Mouse (Mus musculus) intestine, embryonic 14.5 days (tissue): ENCODE data around the gene Thap2. TPM values are rescaled to one million over a fixed set of nuclear protein-coding genes. Genes with fewer than 3 reads are reported as not detected.
A peak's percentile ranks its signal among the peaks of the same experiment; 100 is the strongest.

Source experiments
- ATAC-seq: fragments of 200-750 bp; cut with Nextera tagmentation; replicated peaks from 2 replicates; pipeline ENCODE4 v1.8.0; 2017; ENCODE audit warnings: low read depth, moderate number of reproducible peaks, moderate TSS enrichment, moderate library complexity; ENCODE audit not compliant: low FRiP score, low TSS enrichment
- DNase-seq: peaks from one replicate; pipeline ENCODE4 v3.0.0-alpha.2; 2018; ENCODE audit warnings: low spot score
- H3K27ac ChIP-seq: fragments of 300-500 bp; sonication (generic); 2 replicates; pipeline ENCODE4 v1.5.1; 2014; ENCODE audit warnings: low read depth, mild to moderate bottlenecking, control low read depth
- H3K27me3 ChIP-seq: fragments of 300-500 bp; sonication (generic); replicated peaks from 2 replicates; pipeline ENCODE4 v1.6.1; 2014; ENCODE audit warnings: low read length, control low read depth; ENCODE audit not compliant: control insufficient read depth, insufficient read depth
- H3K36me3 ChIP-seq: fragments of 300-500 bp; sonication (generic); 2 replicates; pipeline ENCODE4 v1.6.1; 2014; ENCODE audit warnings: low read length, control low read depth; ENCODE audit not compliant: control insufficient read depth, insufficient read depth
- H3K4me1 ChIP-seq: fragments of 300-500 bp; sonication (generic); replicated peaks from 2 replicates; pipeline ENCODE4 v1.6.1; 2014; ENCODE audit warnings: low read length, control low read depth, mixed read lengths; ENCODE audit not compliant: control insufficient read depth, insufficient read depth
- H3K4me2 ChIP-seq: fragments of 300-500 bp; sonication (generic); 2 replicates; pipeline ENCODE4 v1.6.1; 2014; ENCODE audit warnings: low read length
- H3K4me3 ChIP-seq: fragments of 300-500 bp; sonication (generic); 2 replicates; pipeline ENCODE4 v1.5.1; 2014; ENCODE audit warnings: low read depth, low read length, control low read depth, mixed read lengths
- H3K9ac ChIP-seq: fragments of 300-500 bp; sonication (generic); 2 replicates; pipeline ENCODE4 v1.6.1; 2014; ENCODE audit warnings: mild to moderate bottlenecking, low read length
- H3K9me3 ChIP-seq: fragments of 300-500 bp; sonication (generic); 2 replicates; pipeline ENCODE4 v1.6.1; 2016; ENCODE audit warnings: low read length, control low read depth; ENCODE audit not compliant: control insufficient read depth
- WGBS: fragments of 180-500 bp; shearing (Covaris S2); extraction: QIAGEN DNeasy Blood & Tissue Kit; methylation state at CpG from one replicate; pipeline ENCODE4 v1.1.7; 2014; 5-methylcytosine and 5-hydroxymethylcytosine counted together
- polyA plus RNA-seq: library from polyadenylated mRNA; unstranded; fragments of >200 nt; fragmentation: Nextera tagmentation; extraction: Ambion mirVana; gene quantifications from 2 replicates; pipeline ENCODE4 v1.2.1, GENCODE M21; 2014

Thap2 gene
- 17.5 and 20.3 TPM in 2 replicates for polyA plus RNA-seq

DNA sequence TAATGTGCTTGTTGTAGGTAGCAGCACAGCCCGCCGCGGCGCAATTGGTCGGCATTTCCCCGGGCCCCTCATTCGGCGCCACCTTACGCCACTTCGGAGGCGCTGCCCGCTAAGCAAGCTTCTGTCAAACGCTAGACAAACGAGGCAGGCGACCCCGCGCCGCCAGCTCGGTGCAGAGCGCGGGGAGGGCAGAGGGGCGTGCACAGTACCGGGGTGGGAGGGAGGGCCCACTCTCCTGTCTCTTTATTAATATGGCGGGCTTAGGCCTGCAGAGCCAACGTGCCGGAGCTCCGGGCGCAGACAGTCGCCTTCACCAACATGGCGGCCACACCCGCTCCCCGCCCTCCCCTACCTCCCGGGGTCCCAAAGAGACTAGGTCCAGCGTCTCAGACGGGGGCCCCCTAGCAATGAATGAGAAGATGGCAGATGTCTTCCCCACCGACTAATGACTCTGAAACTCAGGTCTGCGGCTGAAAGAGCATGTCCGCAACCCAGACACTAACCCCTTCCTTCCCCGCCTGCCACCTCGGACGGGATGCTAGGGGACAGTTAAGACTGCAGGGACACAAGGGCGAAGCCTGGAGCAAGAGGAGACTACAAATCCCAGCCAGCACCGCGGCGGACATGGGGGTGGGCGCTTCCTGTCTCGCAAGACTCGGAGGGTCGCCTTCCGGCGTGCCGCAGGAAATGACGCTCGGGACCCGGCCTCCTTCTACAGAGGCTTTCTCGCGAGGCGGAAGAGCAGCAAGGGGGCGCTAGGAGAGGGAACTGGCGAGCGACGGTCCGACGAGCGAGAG is at the start of gene Thap2, which contains the start of gene Zfc3h1:
Gene Thap2, minus strand, starts transcription at position 223 of the 797 bp plus-strand sequence.
Gene Zfc3h1, plus strand, starts transcription at position 739 of the 797 bp plus-strand sequence.
- H3K9ac ChIP-seq: peak within 1 kb of the TSS; percentile 88
- peaks cover 33% of the 10 kb centered on the region; the same call in 1 of the 2 replicates for H3K4me1 ChIP-seq
- under 1% methylated on average over 60 of the region's 65 CpGs for WGBS
- peak; percentile 98 for DNase-seq
- H3K4me2 ChIP-seq: peak within 1 kb of the TSS; percentile 76
- peak within 1 kb of the TSS; percentile 79 for H3K4me3 ChIP-seq
- H3K27me3 ChIP-seq: no peaks in the 10 kb centered on the region
- H3K9me3 ChIP-seq: no peaks in the 10 kb centered on the region
- H3K27ac ChIP-seq: peak within 1 kb of the TSS; percentile 98
- peak; percentile 97 for ATAC-seq
- peaks cover 8% of the 10 kb centered on the region for H3K36me3 ChIP-seq

DNA sequence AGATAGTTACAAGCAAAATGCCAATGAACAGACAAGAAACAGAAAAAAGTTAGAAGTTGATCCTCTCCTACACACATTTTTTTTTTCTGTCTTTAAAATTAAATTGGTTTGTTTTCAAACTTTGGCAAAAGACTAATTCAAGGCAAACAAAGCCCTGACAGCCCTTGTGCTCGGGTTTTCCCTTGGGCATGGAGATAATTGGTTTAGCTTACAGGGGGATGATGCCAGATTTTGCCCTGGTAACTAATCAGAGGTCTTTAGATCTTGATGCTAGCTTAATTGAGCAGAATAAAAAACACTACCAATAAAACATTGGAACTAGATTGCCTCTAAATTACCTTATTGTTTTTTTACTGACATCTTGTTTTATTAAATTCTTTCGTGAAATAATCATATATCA is 41.1 kb upstream of the Thap2 start:
- no peak for ATAC-seq
- WGBS: 81% methylated on average over 2 of the region's 2 CpGs

GRCm38 (mm10) chr10:115421976-115422375 is 37.7 kb upstream of the Thap2 start:
- H3K36me3 ChIP-seq: peaks cover 85% of the 10 kb centered on the region
- 91% methylated on average over 4 of the region's 4 CpGs for WGBS
- no peaks in the 10 kb centered on the region for H3K9me3 ChIP-seq
- no peaks in the 10 kb centered on the region for H3K4me1 ChIP-seq
- H3K4me3 ChIP-seq: no peak overlapping the region
- no peak overlapping the region for H3K27ac ChIP-seq
- no peak for DNase-seq
- no peak for ATAC-seq
- no peaks in the 10 kb centered on the region for H3K27me3 ChIP-seq
- H3K9ac ChIP-seq: no peak overlapping the region
- no peak overlapping the region for H3K4me2 ChIP-seq

More for the DNA sequence above, 41.1 kb upstream of the Thap2 start:
- Histone ChIP-seq H3K4me1 (no peaks in the 10 kb centered on the region), H3K9me3 (no peaks in the 10 kb centered on the region), H3K27me3 (no peaks in the 10 kb centered on the region), H3K4me2 (no peak overlapping the region), H3K4me3 (no peak overlapping the region), H3K27ac (no peak overlapping the region), H3K9ac (no peak overlapping the region), H3K36me3 (peaks cover 86% of the 10 kb centered on the region)
- DNase-seq: no peak

GRCm38 (mm10) chr10:115414056-115414455 is 29.8 kb upstream of the Thap2 start:
- Histone ChIP-seq H3K9me3 (no peaks in the 10 kb centered on the region), H3K27me3 (no peaks in the 10 kb centered on the region), H3K9ac (no peak overlapping the region), H3K4me3 (no peak overlapping the region), H3K36me3 (peaks cover 94% of the 10 kb centered on the region), H3K27ac (no peak overlapping the region), H3K4me1 (no peaks in the 10 kb centered on the region), H3K4me2 (no peak overlapping the region)
- no peak for DNase-seq
- 87% methylated on average over 3 of the region's 3 CpGs for WGBS
- ATAC-seq: no peak

DNA sequence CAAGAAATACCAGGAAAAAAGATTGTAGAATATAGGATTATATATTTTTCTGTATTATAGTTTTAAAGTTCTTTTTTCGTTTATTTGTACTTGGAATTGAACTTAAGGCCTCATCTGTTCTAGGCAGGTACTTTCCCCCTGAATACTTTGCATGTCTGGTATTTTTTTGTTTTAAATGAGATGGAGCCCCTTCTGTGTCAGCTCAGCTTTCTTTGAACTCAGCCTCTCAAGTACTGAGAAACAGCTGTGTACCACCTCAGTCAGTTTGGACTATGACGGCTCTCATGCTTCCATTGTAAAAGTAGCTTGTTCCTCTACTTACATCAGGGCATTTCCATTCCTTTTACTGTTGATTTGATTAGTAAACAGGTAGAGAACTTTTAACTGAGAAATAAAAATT is 29.3 kb upstream of the Thap2 start:
- no peaks in the 10 kb centered on the region for H3K4me1 ChIP-seq
- no peak overlapping the region for H3K27ac ChIP-seq
- no peak overlapping the region for H3K9ac ChIP-seq

DNA sequence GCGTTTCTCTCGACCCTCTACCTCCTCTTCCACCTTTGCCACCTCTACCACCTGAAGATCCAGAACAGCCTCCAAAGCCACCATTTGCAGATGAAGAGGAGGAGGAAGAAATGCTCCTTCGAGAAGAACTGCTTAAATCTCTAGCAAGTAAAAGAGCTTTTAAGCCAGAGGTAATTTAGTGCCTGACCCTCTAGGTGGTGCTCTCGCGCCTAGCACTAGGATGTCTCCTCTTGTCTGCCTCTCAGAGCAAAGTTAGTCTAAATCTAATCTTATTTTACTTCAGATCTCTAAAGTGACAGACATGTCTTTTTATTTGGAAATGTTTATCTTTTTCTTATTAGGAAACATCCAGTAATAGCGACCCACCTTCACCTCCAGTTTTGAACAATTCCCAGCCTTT is 22.1 kb upstream of the Thap2 start:
- DNase-seq: peak; percentile 78
- peaks cover 84% of the 10 kb centered on the region for H3K36me3 ChIP-seq
- H3K4me2 ChIP-seq: no peak overlapping the region
- WGBS: 71% methylated on average over 6 of the region's 6 CpGs
- H3K9me3 ChIP-seq: no peaks in the 10 kb centered on the region
- H3K4me3 ChIP-seq: no peak overlapping the region
- no peaks in the 10 kb centered on the region for H3K4me1 ChIP-seq
- H3K27me3 ChIP-seq: no peaks in the 10 kb centered on the region
- ATAC-seq: no peak
- no peak overlapping the region for H3K27ac ChIP-seq
- no peak overlapping the region for H3K9ac ChIP-seq

More for the DNA sequence above, 29.3 kb upstream of the Thap2 start:
- Histone ChIP-seq H3K9me3 (no peaks in the 10 kb centered on the region), H3K27me3 (no peaks in the 10 kb centered on the region), H3K4me3 (no peak overlapping the region), H3K4me2 (no peak overlapping the region), H3K36me3 (peaks cover 93% of the 10 kb centered on the region)
- no peak for DNase-seq
- 96% methylated on average over 2 of the region's 2 CpGs for WGBS
- no peak for ATAC-seq

GRCm38 (mm10) chr10:115391896-115392295 is 7.7 kb upstream of the Thap2 start:
- Histone ChIP-seq H3K9ac (no peak overlapping the region), H3K4me3 (no peak overlapping the region), H3K27me3 (no peaks in the 10 kb centered on the region), H3K9me3 (no peaks in the 10 kb centered on the region), H3K27ac (no peak overlapping the region), H3K4me1 (peaks cover 10% of the 10 kb centered on the region; the same call in 1 of the 2 replicates), H3K36me3 (peaks cover 63% of the 10 kb centered on the region), H3K4me2 (no peak overlapping the region)
- no peak for DNase-seq
- ATAC-seq: no peak
- WGBS: 94% methylated on average over 1 of the region's 1 CpGs

GRCm38 (mm10) chr10:115391076-115391475 is 6.8 kb upstream of the Thap2 start:
- H3K4me3 ChIP-seq: no peak overlapping the region
- no peaks in the 10 kb centered on the region for H3K27me3 ChIP-seq
- H3K9me3 ChIP-seq: no peaks in the 10 kb centered on the region
- H3K36me3 ChIP-seq: peaks cover 63% of the 10 kb centered on the region
- no peak for ATAC-seq
- DNase-seq: no peak
- H3K27ac ChIP-seq: no peak overlapping the region
- WGBS: 94% methylated on average over 4 of the region's 4 CpGs
- no peak overlapping the region for H3K9ac ChIP-seq
- H3K4me2 ChIP-seq: no peak overlapping the region
- H3K4me1 ChIP-seq: peaks cover 17% of the 10 kb centered on the region; the same call in 1 of the 2 replicates
